Mouse (Mus musculus): ENCODE measurements around the gene 4930452B06Rik. TPM values are rescaled to one million over a fixed set of nuclear protein-coding genes. Genes with fewer than 3 reads are reported as not detected.
A peak's percentile ranks its signal among the peaks of the same experiment; 100 is the strongest.
"Not testable (repeated sequence)": the region's sequence is repeated elsewhere in the genome, so short reads cannot be mapped to it uniquely, and the experiment has no call there.

The 4930452B06Rik gene
- polyA plus RNA-seq, 1 experiment from 2014 or later, result 5.1 TPM

- Histone ChIP-seq H3K27ac (replicated peaks; ENCODE audit: low read depth, low read length) (no peak overlapping the region), H3K9ac (replicated peaks; ENCODE audit: low read length) (no peak overlapping the region), H3K4me3 (replicated peaks; ENCODE audit: low read depth, low read length) (no peak overlapping the region), H3K36me3 (ENCODE audit: control insufficient read depth, insufficient read depth, low read length) (no peaks in the 10 kb centered on the region), H3K9me3 (ENCODE audit: control insufficient read depth, low read length) (no peaks in the 10 kb centered on the region), H3K4me2 (ENCODE audit: low read length) (no peak overlapping the region), H3K4me1 (ENCODE audit: control insufficient read depth, insufficient read depth, low read length) (no peaks in the 10 kb centered on the region), H3K27me3 (ENCODE audit: control insufficient read depth, insufficient read depth, low read length) (no peaks in the 10 kb centered on the region)
- 88% methylated on average over 5 of the region's 5 CpGs for WGBS
- DNase-seq (no peak), ATAC-seq (ENCODE audit: low FRiP score, low TSS enrichment) (no peak)
These were observed 37.6 kb downstream of the 4930452B06Rik start for GRCm38 (mm10) chr14:8628406-8628805.

GRCm38 (mm10) chr14:8627481-8627880 lies 38.6 kb downstream of the 4930452B06Rik start:
- Histone ChIP-seq H3K4me1 (ENCODE audit: control insufficient read depth, insufficient read depth, low read length) (no peaks in the 10 kb centered on the region), H3K4me3 (replicated peaks; ENCODE audit: low read depth, low read length) (no peak overlapping the region), H3K27ac (replicated peaks; ENCODE audit: low read depth, low read length) (no peak overlapping the region), H3K27me3 (ENCODE audit: control insufficient read depth, insufficient read depth, low read length) (no peaks in the 10 kb centered on the region), H3K4me2 (ENCODE audit: low read length) (no peak overlapping the region), H3K9ac (replicated peaks; ENCODE audit: low read length) (no peak overlapping the region), H3K36me3 (ENCODE audit: control insufficient read depth, insufficient read depth, low read length) (no peaks in the 10 kb centered on the region), H3K9me3 (ENCODE audit: control insufficient read depth, low read length) (no peaks in the 10 kb centered on the region)
- WGBS, result 90% methylated on average over 4 of the region's 4 CpGs
- DNase-seq (no peak), ATAC-seq (ENCODE audit: low FRiP score, low TSS enrichment) (no peak)

- H3K4me1 ChIP-seq (ENCODE audit: control insufficient read depth, insufficient read depth, low read length), result no peaks in the 10 kb centered on the region
- H3K4me2 ChIP-seq (ENCODE audit: low read length), result no peak overlapping the region
- H3K9ac ChIP-seq (replicated peaks; ENCODE audit: low read length), result no peak overlapping the region
- no peaks in the 10 kb centered on the region for H3K36me3 ChIP-seq (ENCODE audit: control insufficient read depth, insufficient read depth, low read length)
- H3K4me3 ChIP-seq (replicated peaks; ENCODE audit: low read depth, low read length), result no peak overlapping the region
- 46% methylated on average over 6 of the region's 6 CpGs for WGBS
- H3K27me3 ChIP-seq (ENCODE audit: control insufficient read depth, insufficient read depth, low read length), result no peaks in the 10 kb centered on the region
- DNase-seq (no peak), ATAC-seq (ENCODE audit: low FRiP score, low TSS enrichment) (no peak)
- H3K27ac ChIP-seq (replicated peaks; ENCODE audit: low read depth, low read length), result no peak overlapping the region
- H3K9me3 ChIP-seq (ENCODE audit: control insufficient read depth, low read length), result no peaks in the 10 kb centered on the region
These were observed 44.9 kb downstream of the 4930452B06Rik start for GRCm38 (mm10) chr14:8621164-8621563.

GRCm38 (mm10) chr14:8620580-8620979 lies 45.5 kb downstream of the 4930452B06Rik start:
- no peaks in the 10 kb centered on the region for H3K4me1 ChIP-seq (ENCODE audit: control insufficient read depth, insufficient read depth, low read length)
- H3K9me3 ChIP-seq (ENCODE audit: control insufficient read depth, low read length), result no peaks in the 10 kb centered on the region
- H3K4me3 ChIP-seq (replicated peaks; ENCODE audit: low read depth, low read length), result no peak overlapping the region
- DNase-seq, result no peak
- H3K36me3 ChIP-seq (ENCODE audit: control insufficient read depth, insufficient read depth, low read length), result no peaks in the 10 kb centered on the region
- WGBS, result 93% methylated on average over 5 of the region's 5 CpGs
- H3K4me2 ChIP-seq (ENCODE audit: low read length), result no peak overlapping the region
- ATAC-seq (ENCODE audit: low FRiP score, low TSS enrichment), result no peak
- H3K27ac ChIP-seq (replicated peaks; ENCODE audit: low read depth, low read length), result no peak overlapping the region
- H3K27me3 ChIP-seq (ENCODE audit: control insufficient read depth, insufficient read depth, low read length), result no peaks in the 10 kb centered on the region
- H3K9ac ChIP-seq (replicated peaks; ENCODE audit: low read length), result no peak overlapping the region

- Histone ChIP-seq H3K4me3 (replicated peaks; ENCODE audit: low read depth, low read length) (no peak overlapping the region), H3K27me3 (ENCODE audit: control insufficient read depth, insufficient read depth, low read length) (no peaks in the 10 kb centered on the region), H3K4me1 (ENCODE audit: control insufficient read depth, insufficient read depth, low read length) (no peaks in the 10 kb centered on the region), H3K4me2 (ENCODE audit: low read length) (no peak overlapping the region), H3K36me3 (ENCODE audit: control insufficient read depth, insufficient read depth, low read length) (no peaks in the 10 kb centered on the region), H3K27ac (replicated peaks; ENCODE audit: low read depth, low read length) (no peak overlapping the region), H3K9me3 (ENCODE audit: control insufficient read depth, low read length) (no peaks in the 10 kb centered on the region), H3K9ac (replicated peaks; ENCODE audit: low read length) (no peak overlapping the region)
- DNase-seq (no peak), ATAC-seq (ENCODE audit: low FRiP score, low TSS enrichment) (no peak)
- 78% methylated on average over 7 of the region's 7 CpGs for WGBS
These were observed 50.4 kb downstream of the 4930452B06Rik start for GRCm38 (mm10) chr14:8615636-8616035.

- H3K27ac ChIP-seq (replicated peaks; ENCODE audit: low read depth, low read length); H3K9ac ChIP-seq (replicated peaks; ENCODE audit: low read length); H3K27me3 ChIP-seq (ENCODE audit: control insufficient read depth, insufficient read depth, low read length); DNase-seq; H3K36me3 ChIP-seq (ENCODE audit: control insufficient read depth, insufficient read depth, low read length); ATAC-seq (ENCODE audit: low FRiP score, low TSS enrichment); H3K4me2 ChIP-seq (ENCODE audit: low read length); H3K9me3 ChIP-seq (ENCODE audit: control insufficient read depth, low read length); H3K4me3 ChIP-seq (replicated peaks; ENCODE audit: low read depth, low read length); H3K4me1 ChIP-seq (ENCODE audit: control insufficient read depth, insufficient read depth, low read length): not testable (repeated sequence)
- 68% methylated on average over 1 of the region's 1 CpGs for WGBS
These were observed 51.6 kb downstream of the 4930452B06Rik start for GRCm38 (mm10) chr14:8614430-8614829.

- ATAC-seq (ENCODE audit: low FRiP score, low TSS enrichment), result no peak
- no peak for DNase-seq
- no peak overlapping the region for H3K27ac ChIP-seq (replicated peaks; ENCODE audit: low read depth, low read length)
These were observed 54.0 kb downstream of the 4930452B06Rik start for GRCm38 (mm10) chr14:8612080-8612479.

GRCm38 (mm10) chr14:8610108-8610507 lies 55.9 kb downstream of the 4930452B06Rik start:
- no peaks in the 10 kb centered on the region for H3K36me3 ChIP-seq (ENCODE audit: control insufficient read depth, insufficient read depth, low read length)
- WGBS, result 79% methylated on average over 3 of the region's 3 CpGs
- no peak for ATAC-seq (ENCODE audit: low FRiP score, low TSS enrichment)

More at GRCm38 (mm10) chr14:8612080-8612479, 54.0 kb downstream of the 4930452B06Rik start:
- Histone ChIP-seq H3K4me1 (ENCODE audit: control insufficient read depth, insufficient read depth, low read length) (peaks cover 4% of the 10 kb centered on the region; the same call in 1 of the 2 replicates), H3K4me3 (replicated peaks; ENCODE audit: low read depth, low read length) (no peak overlapping the region), H3K27me3 (ENCODE audit: control insufficient read depth, insufficient read depth, low read length) (no peaks in the 10 kb centered on the region), H3K9ac (replicated peaks; ENCODE audit: low read length) (no peak overlapping the region), H3K36me3 (ENCODE audit: control insufficient read depth, insufficient read depth, low read length) (no peaks in the 10 kb centered on the region), H3K4me2 (ENCODE audit: low read length) (no peak overlapping the region), H3K9me3 (ENCODE audit: control insufficient read depth, low read length) (no peaks in the 10 kb centered on the region)

GRCm38 (mm10) chr14:8608559-8609171 lies 57.4 kb downstream of the 4930452B06Rik start:
- Histone ChIP-seq H3K27me3 (ENCODE audit: control insufficient read depth, insufficient read depth, low read length) (no peaks in the 10 kb centered on the region), H3K4me1 (ENCODE audit: control insufficient read depth, insufficient read depth, low read length) (peaks cover 4% of the 10 kb centered on the region; the same call in 1 of the 2 replicates), H3K36me3 (ENCODE audit: control insufficient read depth, insufficient read depth, low read length) (no peaks in the 10 kb centered on the region), H3K9me3 (ENCODE audit: control insufficient read depth, low read length) (no peaks in the 10 kb centered on the region), H3K4me3 (replicated peaks; ENCODE audit: low read depth, low read length) (no peak overlapping the region), H3K9ac (replicated peaks; ENCODE audit: low read length) (no peak overlapping the region), H3K4me2 (ENCODE audit: low read length) (no peak overlapping the region), H3K27ac (replicated peaks; ENCODE audit: low read depth, low read length) (no peak overlapping the region)
- peak; percentile 81 for ATAC-seq (ENCODE audit: low FRiP score, low TSS enrichment)
- WGBS, result 7% methylated on average over 3 of the region's 3 CpGs
- peak; percentile 87 for DNase-seq

More at GRCm38 (mm10) chr14:8610108-8610507, 55.9 kb downstream of the 4930452B06Rik start:
- Histone ChIP-seq H3K27me3 (ENCODE audit: control insufficient read depth, insufficient read depth, low read length) (no peaks in the 10 kb centered on the region), H3K4me1 (ENCODE audit: control insufficient read depth, insufficient read depth, low read length) (peaks cover 4% of the 10 kb centered on the region; the same call in 1 of the 2 replicates), H3K4me2 (ENCODE audit: low read length) (no peak overlapping the region), H3K27ac (replicated peaks; ENCODE audit: low read depth, low read length) (no peak overlapping the region), H3K9me3 (ENCODE audit: control insufficient read depth, low read length) (no peaks in the 10 kb centered on the region), H3K4me3 (replicated peaks; ENCODE audit: low read depth, low read length) (no peak overlapping the region), H3K9ac (replicated peaks; ENCODE audit: low read length) (no peak overlapping the region)
- DNase-seq, result no peak
